Mouse (Mus musculus) Patski (cell line): ENCODE measurements around the gene Ttc32. TPM values are rescaled to one million over a fixed set of nuclear protein-coding genes. Genes with fewer than 3 reads are reported as not detected.

Experiments
- ATAC-seq: fragments of 100-300 bp; one replicate; pipeline ENCODE4 v1.8.0; 2021
- CTCF ChIA-PET: fragments of 350-600 bp; sonication (Branson Sonifier 250); formaldehyde crosslinking; loops from one replicate; lab custom pipeline; 2022; ENCODE audit warnings: inconsistent platforms; lab: Charles Lee
- POLR2A ChIA-PET: fragments of 350-600 bp; sonication (Branson Sonifier 250); formaldehyde crosslinking; loops from one replicate; lab custom pipeline; 2022; ENCODE audit warnings: antibody characterized with exemption, inconsistent platforms; lab: Charles Lee
- DNase-seq: peaks from one replicate; pipeline ENCODE4 v3.0.0-alpha.2; 2011; ENCODE audit warnings: low read depth, low spot score
- H3K27me3 ChIP-seq: fragments of 371-371 bp; one replicate; pipeline ENCODE4 v1.5.1; 2021
- CTCF ChIP-seq: fragments of 100-300 bp; IDR thresholded peaks from one replicate; pipeline ENCODE4 v1.5.1; 2021
- in situ Hi-C: fragments of 300-500 bp; cut with MboI; formaldehyde crosslinking; loops from 3 replicates; pipeline ENCODE4 v1.11.1; 2018; ENCODE audit warnings: low pct_unique_long_range_greater_than_20kb, mixed read lengths
- polyA plus RNA-seq: library from polyadenylated mRNA; unstranded; gene quantifications from one replicate; pipeline ENCODE4 v1.2.3, GENCODE M21; 2021

Gene Ttc32
- polyA plus RNA-seq = 14.7 TPM

GRCm38 (mm10) chr12:9029888-9030723, at the start of gene Ttc32:
Gene Ttc32 (plus strand): TSS chr12:9029997.
- ChIA-PET CTCF (interaction anchor here (1.1 to 1.2 kb wide), 2 partner anchors 132 to 1408 kb away, joined by 3 to 4 read pairs; no protein-coding TSS in a partner anchor), POLR2A (no interaction called here)
- no peak for TF ChIP-seq CTCF
- DNase-seq (peak; percentile 87), ATAC-seq (peak; percentile 92)
- in situ Hi-C loops = no loop called here
- no peaks in the 10 kb centered on the region for H3K27me3 ChIP-seq

GRCm38 (mm10) chr12:8993231-8993630, 36.6 kb upstream of the Ttc32 start:
- no peaks in the 10 kb centered on the region for H3K27me3 ChIP-seq
- in situ Hi-C loops = no loop called here
- TF ChIP-seq CTCF = no peak
- CTCF ChIA-PET = no interaction called here
- POLR2A ChIA-PET = interaction anchor here (0.8 kb wide), 1 partner anchor 10 kb away, joined by 3 read pairs; no protein-coding TSS in a partner anchor
- no peak for ATAC-seq
- DNase-seq = no peak

GRCm38 (mm10) chr12:8998318-8998717, 31.5 kb upstream of the Ttc32 start:
- no peak for TF ChIP-seq CTCF

GRCm38 (mm10) chr12:9002038-9002648, 27.7 kb upstream of the Ttc32 start:
- DNase-seq (peak; percentile 20), ATAC-seq (no peak)
- ChIA-PET CTCF (interaction anchor here (0.6 to 2.5 kb wide), 11 partner anchors 12 to 250 kb away, joined by 3 to 12 read pairs (median 4); partner anchors contain the start of gene Wdr35), POLR2A (interaction anchor here (0.7 to 1.0 kb wide), 2 partner anchors 89 to 105 kb away, joined by 3 to 9 read pairs; no protein-coding TSS in a partner anchor)
- peak; percentile 89 for TF ChIP-seq CTCF
- in situ Hi-C loops = loop anchor here (5.0 to 25.0 kb wide), 2 partner anchors 115 to 690 kb away; partner anchors contain the start of genes Gdf7 and Hs1bp3
- no peaks in the 10 kb centered on the region for H3K27me3 ChIP-seq

More at GRCm38 (mm10) chr12:8998318-8998717, 31.5 kb upstream of the Ttc32 start:
- H3K27me3 ChIP-seq = no peaks in the 10 kb centered on the region
- CTCF ChIA-PET = no interaction called here
- in situ Hi-C loops = no loop called here
- no peak for ATAC-seq
- DNase-seq = no peak
- POLR2A ChIA-PET = no interaction called here

- no peaks in the 10 kb centered on the region for H3K27me3 ChIP-seq
- no peak for DNase-seq
- in situ Hi-C loops = loop anchor here (5.0 to 25.0 kb wide), 2 partner anchors 245 to 695 kb away; partner anchors contain the start of genes Gdf7 and Hs1bp3
- no peak for ATAC-seq
- CTCF ChIA-PET = no interaction called here
- POLR2A ChIA-PET = interaction anchor here (0.5 kb wide), 1 partner anchor 18 kb away, joined by 3 read pairs; no protein-coding TSS in a partner anchor
- no peak for TF ChIP-seq CTCF
Measured at GRCm38 (mm10) chr12:9007146-9007545, 22.7 kb upstream of the Ttc32 start.

GRCm38 (mm10) chr12:9007811-9008210, 22.0 kb upstream of the Ttc32 start:
- ChIA-PET CTCF (no interaction called here), POLR2A (interaction anchor here (0.5 kb wide), 1 partner anchor 18 kb away, joined by 3 read pairs; no protein-coding TSS in a partner anchor)
- TF ChIP-seq CTCF = no peak
- DNase-seq (no peak), ATAC-seq (no peak)
- no peaks in the 10 kb centered on the region for H3K27me3 ChIP-seq
- in situ Hi-C loops = loop anchor here (5.0 to 25.0 kb wide), 2 partner anchors 246 to 696 kb away; partner anchors contain the start of genes Gdf7 and Hs1bp3

GRCm38 (mm10) chr12:9010311-9010710, 19.5 kb upstream of the Ttc32 start:
- in situ Hi-C loops = loop anchor here (25.0 kb wide), 1 partner anchor 698 kb away; the partner anchor contains the start of genes Gdf7 and Hs1bp3
- H3K27me3 ChIP-seq = no peaks in the 10 kb centered on the region
- POLR2A ChIA-PET = interaction anchor here (0.5 kb wide), 1 partner anchor 946 kb away, joined by 3 read pairs; no protein-coding TSS in a partner anchor
- CTCF ChIA-PET = interaction anchor here (0.7 to 1.5 kb wide), 4 partner anchors 11 to 93 kb away, joined by 3 to 4 read pairs (median 4); no protein-coding TSS in a partner anchor
- TF ChIP-seq CTCF = no peak
- DNase-seq = no peak
- ATAC-seq = no peak

- no peaks in the 10 kb centered on the region for H3K27me3 ChIP-seq
- in situ Hi-C loops = loop anchor here (25.0 kb wide), 1 partner anchor 704 kb away; the partner anchor contains the start of genes Gdf7 and Hs1bp3
- ATAC-seq (no peak), DNase-seq (no peak)
- ChIA-PET POLR2A (no interaction called here), CTCF (no interaction called here)
- TF ChIP-seq CTCF = no peak
Measured at GRCm38 (mm10) chr12:9016376-9016775, 13.4 kb upstream of the Ttc32 start.

GRCm38 (mm10) chr12:9020431-9020830, 9.4 kb upstream of the Ttc32 start:
- H3K27me3 ChIP-seq = no peaks in the 10 kb centered on the region
- TF ChIP-seq CTCF = no peak
- in situ Hi-C loops = loop anchor here (25.0 kb wide), 1 partner anchor 708 kb away; the partner anchor contains the start of genes Gdf7 and Hs1bp3
- ChIA-PET CTCF (no interaction called here), POLR2A (no interaction called here)
- DNase-seq (no peak), ATAC-seq (no peak)

GRCm38 (mm10) chr12:9020986-9021385, 8.8 kb upstream of the Ttc32 start:
- POLR2A ChIA-PET = interaction anchor here (0.7 kb wide), 1 partner anchor 31 kb away, joined by 3 read pairs; no protein-coding TSS in a partner anchor
- no peaks in the 10 kb centered on the region for H3K27me3 ChIP-seq
- in situ Hi-C loops = loop anchor here (25.0 kb wide), 1 partner anchor 709 kb away; the partner anchor contains the start of genes Gdf7 and Hs1bp3
- TF ChIP-seq CTCF = no peak
- CTCF ChIA-PET = interaction anchor here (1.4 kb wide), 1 partner anchor 11 kb away, joined by 4 read pairs; no protein-coding TSS in a partner anchor
- no peak for DNase-seq
- ATAC-seq = no peak
